Mouse (Mus musculus) spleen, postnatal 4 days (tissue): ENCODE results near the gene Gm6526.
"Not testable (repeated sequence)": the region's sequence is repeated elsewhere in the genome, so short reads cannot be mapped to it uniquely, and the experiment has no call there.

Experiments
- DNase-seq, 2 experiments: peaks; one replicate each; pipeline ENCODE4 v3.0.0; 2022; ENCODE audit warnings: low spot score in 2 of 2

Gm6526 gene

GRCm38 (mm10) chr14:43747566-43747965, at the start of gene Gm6526:
Gm6526 (plus strand) TSS chr14:43747866.
- DNase-seq = not testable (repeated sequence)

- not testable (repeated sequence) for DNase-seq
These were observed 20.3 kb upstream of the Gm6526 start, which contains the start of gene Gm16506 for GRCm38 (mm10) chr14:43727385-43727784. Gm16506 (minus strand) TSS chr14:43727485.

GRCm38 (mm10) chr14:43784645-43785044, 37.0 kb downstream of the Gm6526 start, which contains the start of gene Gm8180:
Gm8180 (minus strand) TSS chr14:43784745.
- not testable (repeated sequence) for DNase-seq

GRCm38 (mm10) chr14:43793811-43794210, 46.1 kb downstream of the Gm6526 start:
- not testable (repeated sequence) for DNase-seq

- DNase-seq = no peak
These were observed 48.6 kb downstream of the Gm6526 start for GRCm38 (mm10) chr14:43796069-43796904.

- DNase-seq = not testable (repeated sequence)
These were observed 49.3 kb downstream of the Gm6526 start for GRCm38 (mm10) chr14:43796905-43797470.

- not testable (repeated sequence) for DNase-seq
These were observed 56.8 kb downstream of the Gm6526 start for GRCm38 (mm10) chr14:43804435-43804834.
